In genomic region chr6:39273427-39273826, GRCm38 (mm10) we compare ENCODE assay signal across 21 mouse cellular contexts.
A peak's percentile ranks its signal among the peaks of the same experiment; 100 is the strongest.
DNase-seq lines count a peak whose midpoint lies in the region; ATAC-seq and TF ChIP-seq lines count a peak whose summit lies in the region.
"Had no signal": no experiment of that assay in that cellular context is flagged by ENCODE, and none has a peak within 500 bp of the region (broad histone marks: within the 10 kb centered on the region; RNA-seq: fewer than 3 reads in every experiment).

No protein-coding gene starts in this region.

- no peak overlapping the region for H3K27ac ChIP-seq in kidney, postnatal 0 days
- H3K27ac ChIP-seq: heart, embryonic 10.5 days; intestine, embryonic 15.5 days; limb, embryonic 10.5 days; liver, embryonic 15.5 days; neural tube, embryonic 12.5 days had no signal

- no peak for DNase-seq in kidney, postnatal 0 days (ENCODE audit: low spot score)
- no peak for DNase-seq in kidney, postnatal 36 days
- peak; percentile 36 for DNase-seq in 3T3-L1 (ENCODE audit: low read depth, low spot score)
- DNase-seq in B cell, adult 2 months: peak; percentile 23 to 26
- no peak for DNase-seq in brain, embryonic 14.5 days (ENCODE audit: low read depth)
- DNase-seq in thymus, postnatal 14 days: no peak
- no peak for DNase-seq in urinary bladder, postnatal 4 days (ENCODE audit: low spot score in 2 of 2)
- DNase-seq: adrenal gland, postnatal 25 days; cerebellum, adult 9-10 months; gastrocnemius, postnatal 10 days; heart, postnatal 4 days; kidney, postnatal 25 days; thymus, adult 2 months had no signal

- peak; percentile 32; the same call in 1 of the 2 replicates for TF ChIP-seq CTCF in kidney, postnatal 0 days (IDR thresholded peaks at IDR 0.05; ENCODE audit: low read depth)
- peak; percentile 22; the same call in 1 of the 2 replicates for TF ChIP-seq CTCF in brain, embryonic 14.5 days (IDR thresholded peaks at IDR 0.05; ENCODE audit: borderline replicate concordance, extremely low read depth, insufficient read depth, insufficient read length)

- no peak for ATAC-seq in kidney, postnatal 0 days (replicated peaks; ENCODE audit: low FRiP score, low read depth)
- ATAC-seq: activated CD4-positive, CD25-positive, alpha-beta regulatory T cell, adult 4 months; forebrain, embryonic 16.5 days; intestine, embryonic 15.5 days had no signal

- no peak overlapping the region for H3K4me3 ChIP-seq in kidney, postnatal 0 days (replicated peaks; ENCODE audit: low read depth, low read length)
- H3K4me3 ChIP-seq: heart, embryonic 10.5 days; intestine, embryonic 15.5 days; limb, embryonic 10.5 days; liver, embryonic 15.5 days; neural tube, embryonic 12.5 days had no signal

- H3K36me3 ChIP-seq in kidney, postnatal 0 days (ENCODE audit: insufficient read depth, low read length): no peaks in the 10 kb centered on the region
- H3K36me3 ChIP-seq: G1E; heart, embryonic 10.5 days; intestine, embryonic 15.5 days; limb, embryonic 10.5 days; liver, embryonic 15.5 days; neural tube, embryonic 12.5 days had no signal

- 93% methylated on average over 1 of the region's 1 CpGs for WGBS in kidney, postnatal 0 days

- H3K27me3 ChIP-seq in kidney, postnatal 0 days (ENCODE audit: insufficient read depth, low read length): no peaks in the 10 kb centered on the region
- H3K27me3 ChIP-seq: intestine, embryonic 15.5 days; liver, embryonic 15.5 days; neural tube, embryonic 12.5 days had no signal

- TF ChIP-seq POLR2A in brain, embryonic 14.5 days (IDR thresholded peaks at IDR 0.05; ENCODE audit: borderline replicate concordance, extremely low read depth, insufficient read depth, insufficient read length, poor library complexity, severe bottlenecking): no peak

- no peak overlapping the region for H3K4me2 ChIP-seq in kidney, postnatal 0 days (ENCODE audit: low read length)
- H3K4me2 ChIP-seq: intestine, embryonic 15.5 days; liver, embryonic 15.5 days; neural tube, embryonic 12.5 days had no signal

- no peaks in the 10 kb centered on the region for H3K4me1 ChIP-seq in kidney, postnatal 0 days (replicated peaks; ENCODE audit: insufficient read depth, low read length)
- H3K4me1 ChIP-seq: intestine, embryonic 15.5 days; liver, embryonic 15.5 days; neural tube, embryonic 12.5 days had no signal

- H3K9ac ChIP-seq in kidney, postnatal 0 days (ENCODE audit: low read depth, low read length): no peak overlapping the region
- H3K9ac ChIP-seq: intestine, embryonic 15.5 days; liver, embryonic 15.5 days; neural tube, embryonic 12.5 days had no signal

- no peaks in the 10 kb centered on the region for H3K9me3 ChIP-seq in kidney, postnatal 0 days (replicated peaks; ENCODE audit: low read length)
- H3K9me3 ChIP-seq: heart, embryonic 10.5 days; intestine, embryonic 15.5 days; limb, embryonic 10.5 days; liver, embryonic 15.5 days; neural tube, embryonic 12.5 days had no signal

Comparison
In these comparisons a context has a peak if more than half of its experiments do, and no peak if none do; other contexts are left out.
1. DNase-seq: peak in 3T3-L1 (single experiment) and B cell, adult 2 months (2 of 2); none in kidney, postnatal 0 days (single experiment), kidney, postnatal 36 days (0 of 2), brain, embryonic 14.5 days (single experiment), thymus, postnatal 14 days (single experiment) and urinary bladder, postnatal 4 days (0 of 2).